Mouse (Mus musculus): Measurements from ENCODE around the gene Calm1. TPM values are rescaled to one million over a fixed set of nuclear protein-coding genes. Genes with fewer than 3 reads are reported as not detected.
"Not testable (repeated sequence)": the region's sequence is repeated elsewhere in the genome, so short reads cannot be mapped to it uniquely, and the experiment has no call there.

Gene Calm1
- polyA plus RNA-seq, 1 experiment from 2014 or later: 783 TPM

DNA sequence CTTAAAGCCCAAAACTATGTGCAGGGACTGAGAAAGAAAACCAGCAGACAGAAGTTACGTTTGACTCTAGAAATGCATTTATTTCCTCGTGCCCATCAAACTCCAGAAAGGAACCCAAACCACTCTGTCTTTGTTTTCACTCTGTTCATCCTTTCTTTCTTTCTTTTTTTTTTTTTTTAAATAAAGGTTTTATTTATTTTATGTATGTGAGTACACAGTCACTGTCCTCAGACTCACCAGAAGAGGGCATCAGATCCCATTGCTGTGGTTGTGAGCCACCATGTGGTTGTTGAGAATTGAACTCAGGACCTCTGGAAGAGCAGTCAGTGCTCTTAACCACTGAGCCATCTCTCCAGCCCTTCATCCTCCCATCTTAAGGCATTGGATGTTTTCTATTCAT is 14.3 kb upstream of the Calm1 start:
- not testable (repeated sequence) for H3K9me3 ChIP-seq (ENCODE audit: control insufficient read depth, low read length); H3K9ac ChIP-seq (ENCODE audit: low read length); H3K4me1 ChIP-seq (ENCODE audit: control insufficient read depth in 2 of 2, insufficient read depth in 2 of 2, low read length in 2 of 2); ATAC-seq (ENCODE audit: insufficient number of reproducible peaks, insufficient read depth, low FRiP score, low read depth); H3K4me2 ChIP-seq (ENCODE audit: low read length); H3K36me3 ChIP-seq (ENCODE audit: control insufficient read depth, insufficient read depth, low read length); H3K4me3 ChIP-seq (ENCODE audit: control insufficient read depth in 1 of 2, insufficient read depth in 1 of 2, low read depth in 1 of 2, low read length in 2 of 2); H3K27me3 ChIP-seq (ENCODE audit: control insufficient read depth, insufficient read depth, low read length); H3K27ac ChIP-seq (replicated peaks in 1 of 2; ENCODE audit: control insufficient read depth in 1 of 2, insufficient read depth in 1 of 2, low read depth in 2 of 2, low read length in 2 of 2)
- 84% methylated on average over 2 of the region's 2 CpGs for WGBS

DNA sequence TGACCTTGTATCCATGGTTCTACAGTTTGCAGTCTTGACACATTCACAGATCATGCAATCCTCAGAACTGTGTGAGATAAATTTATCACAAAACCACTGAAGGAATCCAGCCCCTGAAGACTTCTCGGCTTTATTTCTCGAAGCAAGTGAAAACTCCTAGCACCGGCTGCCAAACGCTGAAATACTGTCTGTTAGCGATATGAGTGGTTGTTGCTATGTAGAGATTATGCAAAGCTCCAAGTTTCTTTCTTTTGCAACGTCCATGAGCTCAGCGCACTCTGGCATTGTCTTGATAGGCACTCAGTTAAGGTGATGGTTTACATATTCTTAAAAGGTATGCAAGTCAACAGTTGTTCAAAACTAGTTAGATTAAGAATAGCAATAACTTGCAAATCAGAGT is 13.3 kb upstream of the Calm1 start:
- 0 out of 2 replicates have a peak, but pooled peaks cover 3% of the 10 kb centered on the region for H3K9me3 ChIP-seq (ENCODE audit: control insufficient read depth, low read length)
- H3K27ac ChIP-seq (replicated peaks in 1 of 2; ENCODE audit: control insufficient read depth in 1 of 2, insufficient read depth in 1 of 2, low read depth in 2 of 2, low read length in 2 of 2): no peak overlapping the region
- H3K4me3 ChIP-seq (ENCODE audit: control insufficient read depth in 1 of 2, insufficient read depth in 1 of 2, low read depth in 1 of 2, low read length in 2 of 2): no peak overlapping the region
- no peak for ATAC-seq (ENCODE audit: insufficient number of reproducible peaks, insufficient read depth, low FRiP score, low read depth)
- no peaks in the 10 kb centered on the region for H3K36me3 ChIP-seq (ENCODE audit: control insufficient read depth, insufficient read depth, low read length)
- H3K4me2 ChIP-seq (ENCODE audit: low read length): peak overlapping the region; percentile 91; the same call in 1 of the 2 replicates
- 71% methylated on average over 7 of the region's 7 CpGs for WGBS
- H3K9ac ChIP-seq (ENCODE audit: low read length): no peak overlapping the region
- no peaks in the 10 kb centered on the region for H3K27me3 ChIP-seq (ENCODE audit: control insufficient read depth, insufficient read depth, low read length)
- H3K4me1 ChIP-seq (ENCODE audit: control insufficient read depth in 2 of 2, insufficient read depth in 2 of 2, low read length in 2 of 2): peaks cover 4 to 7% of the 10 kb centered on the region in 2 experiments; a peak in 3 of 4 replicates

- Histone ChIP-seq H3K4me2 (ENCODE audit: low read length) (peak overlapping the region; percentile 91), H3K27ac (replicated peaks in 1 of 2; ENCODE audit: control insufficient read depth in 1 of 2, insufficient read depth in 1 of 2, low read depth in 2 of 2, low read length in 2 of 2) (peak overlapping the region; percentile 96 to 99), H3K9me3 (ENCODE audit: control insufficient read depth, low read length) (0 out of 2 replicates have a peak, but pooled peaks cover 3% of the 10 kb centered on the region), H3K4me1 (ENCODE audit: control insufficient read depth in 2 of 2, insufficient read depth in 2 of 2, low read length in 2 of 2) (peaks cover 4 to 7% of the 10 kb centered on the region in 2 experiments; a peak in 3 of 4 replicates), H3K27me3 (ENCODE audit: control insufficient read depth, insufficient read depth, low read length) (no peaks in the 10 kb centered on the region), H3K4me3 (ENCODE audit: control insufficient read depth in 1 of 2, insufficient read depth in 1 of 2, low read depth in 1 of 2, low read length in 2 of 2) (peak overlapping the region; percentile 55 to 58), H3K9ac (ENCODE audit: low read length) (peak overlapping the region; percentile 95), H3K36me3 (ENCODE audit: control insufficient read depth, insufficient read depth, low read length) (no peaks in the 10 kb centered on the region)
- 9% methylated on average over 6 of the region's 6 CpGs for WGBS
- no peak for ATAC-seq (ENCODE audit: insufficient number of reproducible peaks, insufficient read depth, low FRiP score, low read depth)
These were observed 12.9 kb upstream of the Calm1 start for GRCm38 (mm10) chr12:100186376-100186775.

DNA sequence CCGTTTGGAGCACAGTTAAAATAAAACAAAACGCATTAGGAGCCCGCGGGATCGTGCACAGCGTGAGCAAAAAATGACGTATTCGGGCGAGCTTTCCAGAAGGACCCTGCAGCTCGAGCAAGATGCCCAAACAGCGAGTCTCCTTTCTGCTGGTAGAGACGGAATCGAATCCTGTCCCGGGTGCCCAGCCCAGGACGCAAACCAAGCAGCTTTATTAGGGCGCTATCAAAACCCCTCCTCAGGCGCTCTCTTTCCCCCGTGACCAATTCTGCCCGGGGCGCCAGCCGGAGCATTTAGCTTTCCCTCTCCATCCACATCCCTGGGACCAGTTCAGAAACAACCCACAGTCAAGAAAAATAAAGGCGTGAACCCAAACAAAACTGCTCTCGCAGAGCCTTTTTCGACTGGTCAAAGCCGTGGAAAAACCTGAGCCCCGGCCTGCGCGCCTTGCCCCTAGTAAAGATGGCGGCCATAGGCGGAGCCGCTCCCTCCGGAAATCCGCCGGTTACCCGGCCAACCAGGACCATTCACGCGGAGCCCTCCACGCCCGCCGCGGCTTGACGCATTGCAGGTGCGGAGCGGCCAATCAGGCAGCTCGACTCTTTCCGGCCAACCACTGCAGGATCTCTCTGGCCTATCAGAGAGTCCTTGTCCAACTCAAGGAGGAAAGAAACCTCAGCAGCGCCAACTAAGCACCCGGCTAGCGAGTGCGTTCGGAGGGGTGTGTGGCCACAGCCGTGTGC is 12.1 kb upstream of the Calm1 start:
- peak overlapping the region; percentile 95 for H3K9ac ChIP-seq (ENCODE audit: low read length)
- WGBS: under 1% methylated on average over 52 of the region's 52 CpGs
- peak overlapping the region; percentile 96 to 99 for H3K27ac ChIP-seq (replicated peaks in 1 of 2; ENCODE audit: control insufficient read depth in 1 of 2, insufficient read depth in 1 of 2, low read depth in 2 of 2, low read length in 2 of 2)
- peak overlapping the region; percentile 91 for H3K4me2 ChIP-seq (ENCODE audit: low read length)
- H3K36me3 ChIP-seq (ENCODE audit: control insufficient read depth, insufficient read depth, low read length): no peaks in the 10 kb centered on the region
- no peaks in the 10 kb centered on the region for H3K27me3 ChIP-seq (ENCODE audit: control insufficient read depth, insufficient read depth, low read length)
- ATAC-seq (ENCODE audit: insufficient number of reproducible peaks, insufficient read depth, low FRiP score, low read depth): peak; percentile 100
- peaks cover 4 to 7% of the 10 kb centered on the region in 2 experiments; a peak in 3 of 4 replicates for H3K4me1 ChIP-seq (ENCODE audit: control insufficient read depth in 2 of 2, insufficient read depth in 2 of 2, low read length in 2 of 2)
- 0 out of 2 replicates have a peak, but pooled peaks cover 3% of the 10 kb centered on the region for H3K9me3 ChIP-seq (ENCODE audit: control insufficient read depth, low read length)
- H3K4me3 ChIP-seq (ENCODE audit: control insufficient read depth in 1 of 2, insufficient read depth in 1 of 2, low read depth in 1 of 2, low read length in 2 of 2): peak overlapping the region; percentile 57 to 58

GRCm38 (mm10) chr12:100187756-100188430 is 11.3 kb upstream of the Calm1 start:
- H3K4me2 ChIP-seq (ENCODE audit: low read length): peak overlapping the region; percentile 91
- peak overlapping the region; percentile 83 to 90 for H3K27ac ChIP-seq (replicated peaks in 1 of 2; ENCODE audit: control insufficient read depth in 1 of 2, insufficient read depth in 1 of 2, low read depth in 2 of 2, low read length in 2 of 2)
- H3K4me3 ChIP-seq (ENCODE audit: control insufficient read depth in 1 of 2, insufficient read depth in 1 of 2, low read depth in 1 of 2, low read length in 2 of 2): peak overlapping the region; percentile 57 to 58
- H3K9me3 ChIP-seq (ENCODE audit: control insufficient read depth, low read length): 0 out of 2 replicates have a peak, but pooled peaks cover under 1% of the 10 kb centered on the region
- H3K36me3 ChIP-seq (ENCODE audit: control insufficient read depth, insufficient read depth, low read length): no peaks in the 10 kb centered on the region
- ATAC-seq (ENCODE audit: insufficient number of reproducible peaks, insufficient read depth, low FRiP score, low read depth): no peak
- 2% methylated on average over 29 of the region's 29 CpGs for WGBS
- H3K4me1 ChIP-seq (ENCODE audit: control insufficient read depth in 2 of 2, insufficient read depth in 2 of 2, low read length in 2 of 2): peaks cover 4 to 7% of the 10 kb centered on the region in 2 experiments; a peak in 3 of 4 replicates
- no peaks in the 10 kb centered on the region for H3K27me3 ChIP-seq (ENCODE audit: control insufficient read depth, insufficient read depth, low read length)
- H3K9ac ChIP-seq (ENCODE audit: low read length): peak overlapping the region; percentile 81

DNA sequence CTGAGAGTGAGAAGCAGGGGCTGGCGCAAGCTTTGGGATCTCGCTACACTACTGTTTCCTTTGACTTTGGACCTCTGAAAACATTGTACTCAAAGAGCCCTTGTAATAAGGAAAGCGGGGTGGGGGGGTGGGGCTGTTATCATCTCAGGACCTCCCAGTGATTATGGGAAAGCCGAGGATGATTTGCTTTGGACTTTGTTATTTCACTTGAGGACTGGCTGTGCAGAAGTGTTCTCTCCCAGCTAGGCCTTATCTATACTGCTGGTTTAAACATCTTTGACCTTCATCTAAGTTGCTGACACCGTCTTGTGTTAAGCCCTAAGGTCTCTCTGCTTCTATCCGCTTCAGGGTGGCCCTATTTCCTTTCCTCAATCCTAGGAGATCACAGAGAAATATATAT is 8.4 kb upstream of the Calm1 start:
- H3K36me3 ChIP-seq (ENCODE audit: control insufficient read depth, insufficient read depth, low read length): no peaks in the 10 kb centered on the region
- H3K4me3 ChIP-seq (ENCODE audit: control insufficient read depth in 1 of 2, insufficient read depth in 1 of 2, low read depth in 1 of 2, low read length in 2 of 2): no peak overlapping the region
- H3K4me1 ChIP-seq (ENCODE audit: control insufficient read depth in 2 of 2, insufficient read depth in 2 of 2, low read length in 2 of 2): peaks cover 4 to 7% of the 10 kb centered on the region in 2 experiments; a peak in 3 of 4 replicates
- 70% methylated on average over 6 of the region's 6 CpGs for WGBS
- H3K27ac ChIP-seq (replicated peaks in 1 of 2; ENCODE audit: control insufficient read depth in 1 of 2, insufficient read depth in 1 of 2, low read depth in 2 of 2, low read length in 2 of 2): no peak overlapping the region
- no peaks in the 10 kb centered on the region for H3K27me3 ChIP-seq (ENCODE audit: control insufficient read depth, insufficient read depth, low read length)
- no peak overlapping the region for H3K4me2 ChIP-seq (ENCODE audit: low read length)
- ATAC-seq (ENCODE audit: insufficient number of reproducible peaks, insufficient read depth, low FRiP score, low read depth): no peak
- no peak overlapping the region for H3K9ac ChIP-seq (ENCODE audit: low read length)
- H3K9me3 ChIP-seq (ENCODE audit: control insufficient read depth, low read length): no peaks in the 10 kb centered on the region

DNA sequence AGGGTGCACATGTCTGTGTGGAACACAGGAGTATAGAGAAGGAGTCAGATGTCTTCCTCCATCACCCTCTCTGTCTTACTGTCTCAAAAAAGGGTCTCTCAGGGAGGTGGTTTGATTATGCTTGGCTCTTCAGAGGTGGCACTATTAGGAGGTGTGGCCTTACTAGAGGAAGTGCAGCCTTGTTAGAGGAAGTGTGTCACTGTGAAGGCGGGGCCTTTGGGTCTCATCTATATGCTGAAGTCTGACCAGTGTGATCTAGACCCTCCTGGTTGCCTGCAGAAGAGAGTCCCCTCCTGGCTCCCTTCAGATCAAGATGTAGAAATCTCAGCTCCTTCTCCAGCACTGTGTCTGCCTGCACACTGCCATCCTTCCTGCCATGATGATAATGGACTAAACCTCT is 5.1 kb upstream of the Calm1 start:
- H3K36me3 ChIP-seq (ENCODE audit: control insufficient read depth, insufficient read depth, low read length): no peaks in the 10 kb centered on the region
- H3K4me1 ChIP-seq (ENCODE audit: control insufficient read depth in 2 of 2, insufficient read depth in 2 of 2, low read length in 2 of 2): peaks cover 2 to 5% of the 10 kb centered on the region in 2 experiments; a peak in 1 of 4 replicates
- WGBS: 100% methylated on average over 1 of the region's 1 CpGs
- H3K27me3 ChIP-seq (ENCODE audit: control insufficient read depth, insufficient read depth, low read length): no peaks in the 10 kb centered on the region
- no peak overlapping the region for H3K4me3 ChIP-seq (ENCODE audit: control insufficient read depth in 1 of 2, insufficient read depth in 1 of 2, low read depth in 1 of 2, low read length in 2 of 2)
- H3K9ac ChIP-seq (ENCODE audit: low read length): no peak overlapping the region
- H3K4me2 ChIP-seq (ENCODE audit: low read length): no peak overlapping the region
- no peak for ATAC-seq (ENCODE audit: insufficient number of reproducible peaks, insufficient read depth, low FRiP score, low read depth)
- H3K27ac ChIP-seq (replicated peaks in 1 of 2; ENCODE audit: control insufficient read depth in 1 of 2, insufficient read depth in 1 of 2, low read depth in 2 of 2, low read length in 2 of 2): no peak overlapping the region
- no peaks in the 10 kb centered on the region for H3K9me3 ChIP-seq (ENCODE audit: control insufficient read depth, low read length)

Data from heart, embryonic 14.5 days (tissue).